In the genomic region with DNA sequence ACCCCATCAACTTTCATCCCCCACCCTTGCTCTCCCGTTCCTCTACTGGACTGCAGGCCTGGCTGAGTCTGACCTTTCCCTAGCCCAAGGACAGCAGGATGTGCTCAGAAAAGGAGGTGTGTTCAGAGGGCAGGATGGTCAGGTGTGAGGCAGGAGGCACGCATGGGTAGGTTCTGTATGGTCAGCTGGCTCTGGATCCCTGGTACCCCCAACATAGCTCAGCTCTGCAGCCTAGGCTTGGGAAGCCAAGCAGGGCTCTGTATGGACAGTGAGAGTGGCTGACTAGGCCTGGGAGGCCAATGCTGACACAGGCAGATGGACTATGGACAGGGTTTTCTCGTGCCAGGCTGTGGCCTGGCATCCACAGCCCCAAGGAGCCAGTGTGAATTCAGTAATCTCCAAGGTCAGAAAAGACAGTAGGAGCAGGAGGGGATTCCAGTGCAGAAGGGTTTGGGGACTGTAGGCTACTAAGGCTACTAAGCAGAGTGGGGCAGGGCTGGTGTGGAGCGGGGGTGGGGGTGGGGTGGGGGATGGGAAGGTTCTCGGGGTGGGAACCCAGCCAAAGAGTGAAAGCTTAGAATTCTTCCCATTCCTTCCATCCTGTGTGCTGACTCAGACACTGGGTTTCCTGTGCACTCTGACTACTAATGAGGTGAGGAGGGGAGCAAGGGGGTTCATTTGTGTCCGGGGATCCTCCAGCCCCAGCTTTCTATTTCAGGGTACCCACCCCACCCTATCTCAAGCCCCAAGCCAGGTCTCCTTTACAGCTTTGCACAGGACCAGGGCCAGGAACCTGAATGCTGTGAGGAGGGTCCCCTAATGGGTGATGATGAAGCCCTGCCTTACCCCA, we compare ENCODE assay signal across 9 mouse cellular contexts. TPM values are rescaled to one million over a fixed set of nuclear protein-coding genes. Genes with fewer than 3 reads are reported as not detected.
DNase-seq lines count a peak whose midpoint lies in the region; ATAC-seq and TF ChIP-seq lines count a peak whose summit lies in the region.
"Had no signal": no experiment of that assay in that cellular context is flagged by ENCODE, and none has a peak within 500 bp of the region (broad histone marks: within the 10 kb centered on the region; RNA-seq: fewer than 3 reads in every experiment).

No protein-coding gene starts in this region.

- WGBS in forebrain, embryonic 11.5 days: 64% methylated on average over 6 of the region's 6 CpGs
- WGBS in forebrain, embryonic 15.5 days: 53% methylated on average over 6 of the region's 6 CpGs
- WGBS in intestine, postnatal 0 days: 48% methylated on average over 6 of the region's 6 CpGs

- no peaks in the 10 kb centered on the region for H3K4me1 ChIP-seq in forebrain, embryonic 11.5 days (replicated peaks; ENCODE audit: control insufficient read depth, insufficient read depth, low read length)
- peaks cover 8% of the 10 kb centered on the region for H3K4me1 ChIP-seq in forebrain, embryonic 15.5 days
- H3K4me1 ChIP-seq in intestine, postnatal 0 days (replicated peaks; ENCODE audit: control insufficient read depth, insufficient read depth, low read length): peaks cover 15% of the 10 kb centered on the region

- no peak overlapping the region for H3K4me2 ChIP-seq in forebrain, embryonic 11.5 days (ENCODE audit: low read depth, low read length, severe bottlenecking)
- no peak overlapping the region for H3K4me2 ChIP-seq in forebrain, embryonic 15.5 days (replicated peaks)
- 0 out of 2 replicates have a peak overlapping the region, but pooled peaks have one; percentile 6 for H3K4me2 ChIP-seq in intestine, postnatal 0 days (replicated peaks; ENCODE audit: low read depth)
- H3K4me2 ChIP-seq: limb, embryonic 15.5 days had no signal

- no peak overlapping the region for H3K27ac ChIP-seq in forebrain, embryonic 11.5 days (ENCODE audit: low read depth, low read length)
- no peak overlapping the region for H3K27ac ChIP-seq in forebrain, embryonic 15.5 days (replicated peaks)
- no peak overlapping the region for H3K27ac ChIP-seq in intestine, postnatal 0 days (ENCODE audit: low read depth, low read length)
- H3K27ac ChIP-seq: limb, embryonic 15.5 days had no signal

- no peak overlapping the region for H3K4me3 ChIP-seq in forebrain, embryonic 11.5 days (ENCODE audit: low read depth, low read length)
- H3K4me3 ChIP-seq in forebrain, embryonic 15.5 days: no peak overlapping the region
- H3K4me3 ChIP-seq in intestine, postnatal 0 days (ENCODE audit: low read depth, low read length): no peak overlapping the region
- H3K4me3 ChIP-seq: limb, embryonic 15.5 days had no signal

- DNase-seq in forebrain, embryonic 11.5 days (ENCODE audit: low spot score): no peak
- DNase-seq in urinary bladder, postnatal 14 days (ENCODE audit: low spot score): peak; percentile 4
- DNase-seq in urinary bladder, adult 2 months (ENCODE audit: low spot score): no peak
- no peak for DNase-seq in right cerebral cortex, postnatal 25 days
- no peak for DNase-seq in embryo, embryonic 9.5 days (ENCODE audit: extremely low spot score)
- DNase-seq in frontal cortex, postnatal 10 days (ENCODE audit: low spot score in 2 of 2): no peak

- no peak for TF ChIP-seq CTCF in intestine, postnatal 0 days (IDR thresholded peaks at IDR 0.05; ENCODE audit: low read depth)

- H3K27me3 ChIP-seq in forebrain, embryonic 11.5 days (ENCODE audit: control insufficient read depth, insufficient read depth, low read length): no peaks in the 10 kb centered on the region
- H3K27me3 ChIP-seq in forebrain, embryonic 15.5 days: no peaks in the 10 kb centered on the region
- H3K27me3 ChIP-seq in intestine, postnatal 0 days (replicated peaks; ENCODE audit: control insufficient read depth, insufficient read depth, low read length): no peaks in the 10 kb centered on the region
- H3K27me3 ChIP-seq: limb, embryonic 15.5 days had no signal

- no peaks in the 10 kb centered on the region for H3K36me3 ChIP-seq in forebrain, embryonic 11.5 days (ENCODE audit: control insufficient read depth, insufficient read depth, low read length)
- no peaks in the 10 kb centered on the region for H3K36me3 ChIP-seq in forebrain, embryonic 15.5 days
- no peaks in the 10 kb centered on the region for H3K36me3 ChIP-seq in intestine, postnatal 0 days (ENCODE audit: control insufficient read depth, insufficient read depth)
- H3K36me3 ChIP-seq: limb, embryonic 15.5 days had no signal

- H3K9me3 ChIP-seq in forebrain, embryonic 11.5 days (ENCODE audit: control insufficient read depth, low read length): no peaks in the 10 kb centered on the region
- no peaks in the 10 kb centered on the region for H3K9me3 ChIP-seq in forebrain, embryonic 15.5 days
- no peaks in the 10 kb centered on the region for H3K9me3 ChIP-seq in intestine, postnatal 0 days (ENCODE audit: control insufficient read depth)
- H3K9me3 ChIP-seq: limb, embryonic 15.5 days had no signal

- ATAC-seq in forebrain, embryonic 11.5 days (replicated peaks; ENCODE audit: low FRiP score): 0 out of 2 replicates have a peak, but pooled peaks have one; percentile 27
- ATAC-seq in forebrain, embryonic 15.5 days (replicated peaks): no peak
- no peak for ATAC-seq in intestine, postnatal 0 days

- H3K9ac ChIP-seq in forebrain, embryonic 11.5 days (ENCODE audit: low read length): no peak overlapping the region
- no peak overlapping the region for H3K9ac ChIP-seq in forebrain, embryonic 15.5 days (replicated peaks)
- H3K9ac ChIP-seq in intestine, postnatal 0 days (ENCODE audit: low read depth, low read length): no peak overlapping the region
- H3K9ac ChIP-seq: limb, embryonic 15.5 days had no signal

RNA-seq across cellular contexts. Expression of gene Pim3, which starts 7.6 kb away (rescaled TPM):
- polyA plus RNA-seq in forebrain, embryonic 11.5 days (2014; fragmentation: Nextera tagmentation; extraction: Ambion mirVana): 42.0 and 42.7 TPM in 2 replicates
- polyA plus RNA-seq in forebrain, embryonic 15.5 days (2015; fragmentation: Nextera tagmentation; extraction: Ambion mirVana): 69.1 and 70.7 TPM in 2 replicates
- 11.7 and 12.4 TPM in 2 replicates for polyA plus RNA-seq in urinary bladder, adult 2 months (2012; rRNA removed)
- polyA plus RNA-seq in intestine, postnatal 0 days (2015; fragmentation: Nextera tagmentation; extraction: Ambion mirVana): 28.0 and 36.8 TPM in 2 replicates

RNA-seq across cellular contexts. Expression of gene Creld2, which starts 34.9 kb away (rescaled TPM):
- polyA plus RNA-seq in forebrain, embryonic 11.5 days (2014; fragmentation: Nextera tagmentation; extraction: Ambion mirVana): 79.4 and 89.4 TPM in 2 replicates
- 58.5 and 59.5 TPM in 2 replicates for polyA plus RNA-seq in forebrain, embryonic 15.5 days (2015; fragmentation: Nextera tagmentation; extraction: Ambion mirVana)
- polyA plus RNA-seq in urinary bladder, adult 2 months (2012; rRNA removed): 31.0 and 36.2 TPM in 2 replicates
- polyA plus RNA-seq in intestine, postnatal 0 days (2015; fragmentation: Nextera tagmentation; extraction: Ambion mirVana): 67.8 and 67.9 TPM in 2 replicates

RNA-seq across cellular contexts. Expression of gene Alg12, which starts 35.2 kb away (rescaled TPM):
- 10.8 and 13.5 TPM in 2 replicates for polyA plus RNA-seq in forebrain, embryonic 11.5 days (2014; fragmentation: Nextera tagmentation; extraction: Ambion mirVana)
- polyA plus RNA-seq in forebrain, embryonic 15.5 days (2015; fragmentation: Nextera tagmentation; extraction: Ambion mirVana): 7.8 and 8.5 TPM in 2 replicates
- polyA plus RNA-seq in urinary bladder, adult 2 months (2012; rRNA removed): 16.3 TPM in 2 replicates
- polyA plus RNA-seq in intestine, postnatal 0 days (2015; fragmentation: Nextera tagmentation; extraction: Ambion mirVana): 7.3 and 8.4 TPM in 2 replicates
